Mouse (Mus musculus): ENCODE data around the gene Fam166b.

Fam166b gene

GRCm38 (mm10) chr4:43428946-43429345, at the start of gene Fam166b:
Gene Fam166b, minus strand, starts transcription at chr4:43429134.
- peak; percentile 54 for DNase-seq

GRCm38 (mm10) chr4:43478534-43478858, 49.6 kb upstream of the Fam166b start:
- no peak for DNase-seq

GRCm38 (mm10) chr4:43477857-43478533, 49.1 kb upstream of the Fam166b start:
- DNase-seq = peak; percentile 96

GRCm38 (mm10) chr4:43476604-43477003, 47.7 kb upstream of the Fam166b start:
- peak; percentile 45 for DNase-seq

GRCm38 (mm10) chr4:43473636-43474035, 44.7 kb upstream of the Fam166b start:
- DNase-seq = no peak

- DNase-seq = no peak
These were observed 41.4 kb upstream of the Fam166b start for GRCm38 (mm10) chr4:43470301-43470700.

- no peak for DNase-seq
These were observed 37.9 kb upstream of the Fam166b start for GRCm38 (mm10) chr4:43466872-43467271.

- no peak for DNase-seq
These were observed 37.0 kb upstream of the Fam166b start for GRCm38 (mm10) chr4:43465935-43466334.

GRCm38 (mm10) chr4:43463102-43463501, 34.2 kb upstream of the Fam166b start:
- DNase-seq = no peak

- no peak for DNase-seq
These were observed 28.2 kb upstream of the Fam166b start for GRCm38 (mm10) chr4:43457124-43457523.

- DNase-seq = peak; percentile 34
These were observed 27.5 kb upstream of the Fam166b start for GRCm38 (mm10) chr4:43456470-43456869.

GRCm38 (mm10) chr4:43454041-43454836, 25.3 kb upstream of the Fam166b start, which contains the start of gene Cd72:
Gene Cd72, minus strand, starts transcription at chr4:43454628.
- DNase-seq = peak; percentile 31

GRCm38 (mm10) chr4:43453413-43453812, 24.5 kb upstream of the Fam166b start:
- DNase-seq = no peak

GRCm38 (mm10) chr4:43452315-43452714, 23.4 kb upstream of the Fam166b start:
- DNase-seq = no peak

- DNase-seq = no peak
These were observed 19.6 kb upstream of the Fam166b start for GRCm38 (mm10) chr4:43448554-43448953.

GRCm38 (mm10) chr4:43447251-43447650, 18.3 kb upstream of the Fam166b start:
- DNase-seq = no peak

- no peak for DNase-seq
These were observed 14.6 kb upstream of the Fam166b start for GRCm38 (mm10) chr4:43443511-43443910.

- peak; percentile 80 for DNase-seq
These were observed 13.8 kb upstream of the Fam166b start for GRCm38 (mm10) chr4:43442456-43443361.

GRCm38 (mm10) chr4:43442044-43442443, 13.1 kb upstream of the Fam166b start:
- peak; percentile 99 for DNase-seq

GRCm38 (mm10) chr4:43441639-43442038, 12.7 kb upstream of the Fam166b start, which contains the start of gene Tesk1:
Gene Tesk1, plus strand, starts transcription at chr4:43441939.
- DNase-seq = no peak

- DNase-seq = no peak
These were observed 3.9 kb upstream of the Fam166b start for GRCm38 (mm10) chr4:43432832-43433231.

GRCm38 (mm10) chr4:43431690-43432089, 2.8 kb upstream of the Fam166b start:
- DNase-seq = peak; percentile 96
